Mouse (Mus musculus): Measurements from ENCODE around the gene Tspo. TPM values are rescaled to one million over a fixed set of nuclear protein-coding genes. Genes with fewer than 3 reads are reported as not detected.
A peak's percentile ranks its signal among the peaks of the same experiment; 100 is the strongest.

The Tspo gene
- total RNA-seq, 2 experiments from 2014 or later: 92.7 to 133 TPM

- ATAC-seq (replicated peaks; ENCODE audit: low FRiP score, poor library complexity, severe bottlenecking): no peak
Measured at GRCm38 (mm10) chr15:83539905-83540304, 23.5 kb upstream of the Tspo start.

GRCm38 (mm10) chr15:83541647-83542287 is 21.6 kb upstream of the Tspo start:
- no peak for ATAC-seq (replicated peaks; ENCODE audit: low FRiP score, poor library complexity, severe bottlenecking)

- no peak for ATAC-seq (replicated peaks; ENCODE audit: low FRiP score, poor library complexity, severe bottlenecking)
Measured at GRCm38 (mm10) chr15:83546029-83546428, 17.4 kb upstream of the Tspo start.

GRCm38 (mm10) chr15:83547144-83547543 is 16.2 kb upstream of the Tspo start:
- no peak for ATAC-seq (replicated peaks; ENCODE audit: low FRiP score, poor library complexity, severe bottlenecking)

GRCm38 (mm10) chr15:83550137-83550536 is 13.3 kb upstream of the Tspo start:
- no peak for ATAC-seq (replicated peaks; ENCODE audit: low FRiP score, poor library complexity, severe bottlenecking)

GRCm38 (mm10) chr15:83553831-83554230 is 9.6 kb upstream of the Tspo start:
- ATAC-seq (replicated peaks; ENCODE audit: low FRiP score, poor library complexity, severe bottlenecking): no peak

GRCm38 (mm10) chr15:83555161-83555974 is 8.0 kb upstream of the Tspo start:
- ATAC-seq (replicated peaks; ENCODE audit: low FRiP score, poor library complexity, severe bottlenecking): peak; percentile 95

- no peak for ATAC-seq (replicated peaks; ENCODE audit: low FRiP score, poor library complexity, severe bottlenecking)
Measured at GRCm38 (mm10) chr15:83560941-83561477, 2.4 kb upstream of the Tspo start.

- ATAC-seq (replicated peaks; ENCODE audit: low FRiP score, poor library complexity, severe bottlenecking): peak; percentile 46
Measured at GRCm38 (mm10) chr15:83562626-83563270, 644 bp upstream of the Tspo start.

- ATAC-seq (replicated peaks; ENCODE audit: low FRiP score, poor library complexity, severe bottlenecking): peak; percentile 62
Measured at GRCm38 (mm10) chr15:83563857-83564651, 662 bp downstream of the Tspo start.

GRCm38 (mm10) chr15:83565434-83565833 is 2.0 kb downstream of the Tspo start:
- ATAC-seq (replicated peaks; ENCODE audit: low FRiP score, poor library complexity, severe bottlenecking): peak; percentile 71

- no peak for ATAC-seq (replicated peaks; ENCODE audit: low FRiP score, poor library complexity, severe bottlenecking)
Measured at GRCm38 (mm10) chr15:83566006-83566405, 2.6 kb downstream of the Tspo start.

- no peak for ATAC-seq (replicated peaks; ENCODE audit: low FRiP score, poor library complexity, severe bottlenecking)
Measured at GRCm38 (mm10) chr15:83567728-83568127, 4.3 kb downstream of the Tspo start.

GRCm38 (mm10) chr15:83568544-83568943 is 5.2 kb downstream of the Tspo start:
- ATAC-seq (replicated peaks; ENCODE audit: low FRiP score, poor library complexity, severe bottlenecking): no peak

- ATAC-seq (replicated peaks; ENCODE audit: low FRiP score, poor library complexity, severe bottlenecking): no peak
Measured at GRCm38 (mm10) chr15:83569682-83570081, 6.3 kb downstream of the Tspo start.

- peak; percentile 60; the same call in 1 of the 2 replicates for ATAC-seq (replicated peaks; ENCODE audit: low FRiP score, poor library complexity, severe bottlenecking)
Measured at GRCm38 (mm10) chr15:83570641-83571040, 7.2 kb downstream of the Tspo start.

- ATAC-seq (replicated peaks; ENCODE audit: low FRiP score, poor library complexity, severe bottlenecking): no peak
Measured at GRCm38 (mm10) chr15:83571636-83572035, 8.2 kb downstream of the Tspo start.

- no peak for ATAC-seq (replicated peaks; ENCODE audit: low FRiP score, poor library complexity, severe bottlenecking)
Measured at GRCm38 (mm10) chr15:83572132-83572531, 8.7 kb downstream of the Tspo start.

GRCm38 (mm10) chr15:83573606-83574005 is 10.2 kb downstream of the Tspo start:
- no peak for ATAC-seq (replicated peaks; ENCODE audit: low FRiP score, poor library complexity, severe bottlenecking)

All from erythroid progenitor cell, adult 5-6 weeks (primary cell).